Mouse (Mus musculus) kidney, postnatal 14 days (tissue): ENCODE measurements at regions not wholly inside any gene's neighbourhood (a gene's known extent, or its start where the extent isn't known, plus 50 kb on each side); places are given as distances from the start of the nearest gene placed in this dataset.
A peak's percentile ranks its signal among the peaks of the same experiment; 100 is the strongest.

ENCODE experiments used
- DNase-seq: peaks from one replicate; pipeline ENCODE4 v3.0.0; 2022; ENCODE audit warnings: mixed read lengths

DNA sequence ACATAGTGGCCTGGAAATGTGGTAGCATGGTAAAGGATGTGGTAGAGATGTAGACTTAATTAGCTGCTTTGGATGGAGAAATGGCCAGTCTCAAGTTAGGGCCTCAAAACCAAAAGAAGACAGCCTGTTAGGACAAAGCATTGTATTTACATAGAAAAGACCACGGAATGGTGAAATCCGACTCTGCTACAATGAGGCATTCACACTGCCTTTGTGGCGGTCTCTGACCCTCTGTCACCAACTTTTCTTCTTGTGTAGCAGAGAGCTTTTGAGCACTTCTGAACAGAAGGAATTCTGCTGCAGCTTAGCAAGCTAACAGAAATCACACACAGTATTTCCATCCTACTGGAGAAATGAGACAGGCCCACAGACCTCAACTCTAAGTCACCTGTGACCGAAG lies 177.7 kb downstream of the Arrdc4 start:
- DNase-seq = no peak

DNA sequence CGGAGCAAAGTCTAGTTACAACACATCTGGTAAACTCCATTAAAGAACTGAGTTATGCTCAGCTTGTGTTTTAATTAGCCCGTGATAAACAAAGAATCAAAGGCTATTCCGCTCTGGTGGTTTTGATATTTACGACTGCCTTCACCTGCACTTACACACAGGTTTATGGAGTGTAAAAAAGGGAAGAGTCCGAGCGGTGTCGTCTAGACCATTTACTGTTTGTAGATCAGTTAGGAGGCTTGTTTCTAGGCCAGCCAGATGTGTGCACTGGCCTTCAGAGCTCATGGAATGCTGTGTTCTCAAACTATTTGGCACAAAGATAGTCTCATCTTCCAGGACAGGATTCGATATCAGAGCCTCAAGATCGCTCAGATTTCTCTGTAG lies 180.9 kb downstream of the Arrdc4 start:
- DNase-seq = no peak

DNA sequence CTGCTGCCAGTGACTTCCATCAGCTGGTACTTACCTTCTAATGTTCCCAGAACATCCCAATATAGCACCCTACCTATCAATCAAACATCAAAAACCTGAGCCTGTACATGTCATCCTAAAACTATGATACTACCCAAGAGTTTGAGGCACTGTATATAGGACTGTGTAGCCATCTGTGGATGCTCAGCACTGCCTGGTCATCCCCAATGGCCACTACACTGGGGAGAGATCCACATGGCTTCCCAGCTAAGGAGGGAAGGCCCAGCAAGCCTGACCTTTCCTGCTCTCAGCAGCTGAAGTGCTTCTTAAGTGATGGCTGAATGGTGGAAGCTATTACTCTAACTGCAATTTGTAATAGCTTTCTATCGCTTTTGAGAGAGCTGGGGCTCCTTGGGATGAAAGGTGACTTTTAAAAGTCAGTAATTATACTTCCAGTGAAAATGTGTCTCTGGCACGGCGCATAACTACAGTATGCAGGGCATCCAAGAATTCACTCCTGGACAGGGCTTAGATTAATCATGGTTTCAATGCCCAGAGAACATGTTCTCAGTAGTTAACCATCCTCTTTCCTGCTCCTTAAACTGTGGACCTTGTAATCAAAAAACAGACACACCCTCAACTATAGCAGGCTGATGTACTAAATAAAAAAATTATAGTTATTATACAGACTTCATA lies 181.5 kb downstream of the Arrdc4 start:
- DNase-seq = no peak

DNA sequence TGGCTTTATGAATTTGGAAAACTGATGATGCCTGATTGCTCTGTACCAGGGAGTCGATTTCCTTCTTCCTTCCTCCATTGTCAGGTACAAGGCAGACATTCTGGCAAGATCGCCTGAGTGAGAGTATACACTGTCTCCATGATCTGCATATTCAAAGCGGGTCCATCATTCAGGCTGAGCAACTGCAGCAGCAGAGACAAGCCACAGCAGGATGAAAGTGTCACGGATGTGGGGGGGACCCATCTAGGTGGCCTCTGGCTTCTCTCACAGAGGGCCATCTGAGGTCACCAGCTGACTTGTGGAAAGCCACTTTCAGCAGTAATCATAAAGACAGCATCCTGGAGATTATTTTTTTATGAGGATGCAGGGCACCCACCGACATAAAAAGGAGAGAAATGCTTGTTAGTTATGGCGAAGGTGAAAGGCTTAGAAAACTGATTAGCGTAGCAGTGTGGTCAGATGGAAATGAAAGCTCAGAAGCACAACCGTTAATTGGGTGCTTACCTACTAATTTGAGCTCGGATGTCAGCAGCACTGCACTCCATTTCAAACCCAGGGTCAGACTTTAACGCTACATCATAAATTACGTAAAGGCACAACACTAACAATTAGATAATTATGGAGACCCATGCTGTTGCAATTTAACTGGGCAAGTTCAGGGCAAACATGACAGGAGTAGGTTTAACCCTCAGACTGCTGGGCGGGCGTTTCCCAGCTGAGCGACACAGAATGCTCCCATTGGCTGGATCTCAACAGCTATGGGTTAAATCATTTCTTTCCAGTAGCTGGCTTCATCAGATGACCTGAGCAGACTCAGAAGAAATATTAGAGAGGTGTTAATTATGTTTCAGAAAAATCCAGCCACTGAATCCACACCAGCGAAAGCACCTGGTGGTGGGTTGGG lies 189.3 kb downstream of the Arrdc4 start:
- no peak for DNase-seq

DNA sequence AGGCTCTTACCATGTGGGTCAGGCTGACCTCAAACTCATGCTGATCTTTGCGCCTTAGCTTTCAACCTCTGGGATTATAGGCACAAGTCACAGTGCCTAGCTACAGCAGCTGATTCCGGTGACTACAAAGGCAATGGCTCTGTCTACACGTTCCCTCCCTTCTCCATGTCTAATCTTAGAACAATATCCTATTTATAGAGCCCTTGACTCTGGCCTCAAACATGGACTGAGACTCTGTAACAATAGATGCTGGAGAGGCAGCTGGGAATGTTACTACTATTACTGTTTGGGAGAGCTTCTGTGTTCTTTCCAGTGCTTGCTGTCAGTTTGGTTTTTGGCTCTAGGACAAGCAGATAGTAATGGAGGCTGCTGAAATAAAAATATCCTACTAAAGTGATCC lies 198.7 kb downstream of the Arrdc4 start:
- DNase-seq = no peak

DNA sequence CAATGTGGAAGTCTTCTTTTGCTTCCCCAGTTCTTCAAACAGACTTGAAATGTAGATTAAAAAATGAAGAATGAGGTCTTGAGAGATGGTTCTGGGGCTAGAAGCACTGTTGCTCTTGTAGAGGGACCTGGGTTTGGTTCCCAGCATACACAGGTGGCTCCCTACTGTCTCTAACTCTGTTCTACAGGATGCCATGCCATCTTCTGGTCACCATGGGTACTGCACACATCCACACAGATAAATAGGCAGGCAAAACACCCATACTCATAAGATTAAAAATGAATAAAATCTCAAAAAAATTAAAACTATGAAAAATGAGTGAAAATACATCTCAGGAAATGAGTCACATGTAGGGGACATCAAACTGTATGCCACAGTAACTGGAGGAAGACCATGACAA lies 200.9 kb downstream of the Arrdc4 start:
- DNase-seq = no peak

DNA sequence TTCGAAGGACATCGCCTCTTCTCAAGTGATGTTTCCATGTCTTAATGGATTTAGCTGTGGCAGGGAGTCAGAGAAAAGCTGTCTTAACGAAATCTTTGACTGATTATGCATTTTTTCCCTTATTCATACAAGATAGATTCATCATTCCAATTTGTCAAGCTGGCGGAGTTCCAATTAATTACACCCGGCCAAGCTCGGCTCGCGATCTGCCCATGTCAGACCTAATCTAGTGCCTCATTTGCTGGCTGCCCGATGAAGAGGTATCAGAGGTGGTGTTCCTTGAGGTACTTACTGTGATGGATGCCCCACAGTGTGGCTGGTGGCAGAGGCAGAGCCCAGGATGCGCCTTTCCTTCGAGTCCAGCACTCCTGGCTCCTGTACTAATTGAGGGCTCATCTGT lies 204.9 kb downstream of the Arrdc4 start:
- DNase-seq = no peak

DNA sequence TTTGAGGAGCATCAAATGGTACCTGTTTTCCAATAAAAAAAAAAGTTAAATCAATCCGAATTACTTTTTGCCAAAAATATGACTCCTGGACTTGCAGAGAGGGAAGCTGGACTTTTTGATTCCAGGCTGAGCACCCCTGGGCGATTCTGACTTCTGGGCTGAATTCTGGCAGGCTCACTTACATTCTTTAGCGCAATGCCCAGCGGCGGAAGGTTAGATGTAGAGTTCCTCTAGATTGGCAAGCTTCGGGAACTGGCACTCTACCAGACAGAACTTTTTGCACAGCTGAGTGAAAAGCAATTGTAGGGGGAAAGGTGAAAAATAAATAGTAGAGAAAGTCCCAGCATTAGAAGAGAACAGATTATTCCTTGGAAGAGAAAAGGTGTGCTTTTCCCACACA lies 235.5 kb downstream of the Fam169b start:
- peak; percentile 52 for DNase-seq

DNA sequence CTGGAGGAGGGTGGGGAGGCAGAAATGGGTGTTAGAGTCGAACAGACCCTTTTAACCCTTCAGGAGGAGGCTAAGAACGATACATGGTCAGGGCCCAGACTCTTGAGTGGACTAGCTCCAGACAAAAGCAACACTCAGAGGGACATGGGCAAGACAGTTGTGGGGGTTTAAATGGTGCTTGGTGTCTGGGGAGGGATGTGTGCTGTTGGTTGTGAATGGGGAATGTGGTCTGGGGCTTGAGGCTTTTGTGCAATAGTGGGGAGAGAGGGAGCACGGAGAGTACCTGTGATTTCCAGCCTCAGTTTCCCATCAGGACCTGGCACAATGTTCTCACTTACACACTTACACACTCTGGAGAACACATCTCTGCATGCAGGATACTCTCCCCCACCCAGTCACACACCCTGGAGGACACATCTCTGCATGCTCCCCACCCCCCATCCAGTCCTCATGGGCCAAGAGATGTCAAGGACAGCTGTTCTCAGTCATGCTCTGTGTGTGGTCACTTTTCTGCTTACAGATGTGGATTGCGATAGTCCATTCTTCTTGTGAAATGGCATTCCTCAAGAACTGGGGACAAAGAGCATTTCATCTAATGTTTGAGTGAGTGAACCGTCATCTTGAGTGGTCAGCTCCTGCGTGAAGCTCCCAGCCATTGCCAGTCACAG lies 217.6 kb downstream of the Fam169b start:
- DNase-seq = peak; percentile 29

DNA sequence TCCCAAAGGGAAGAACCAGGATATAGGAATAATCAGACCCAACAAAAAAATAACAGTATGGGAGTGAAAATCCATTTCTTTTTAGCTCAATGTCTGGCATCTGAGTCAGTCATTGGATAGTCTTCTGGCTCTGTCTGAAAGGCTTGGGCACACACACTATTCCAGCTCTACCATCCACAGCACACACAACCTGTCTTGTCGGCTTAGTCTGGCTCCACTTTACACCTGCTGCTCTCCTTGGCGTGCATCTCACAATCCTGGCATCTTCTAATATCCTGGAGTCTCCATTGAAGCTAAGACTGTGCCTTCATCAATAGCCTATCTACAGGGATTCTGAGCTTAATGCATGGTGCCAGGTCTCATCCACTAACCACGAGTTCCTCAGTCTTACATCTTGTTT lies 213.0 kb downstream of the Fam169b start:
- DNase-seq = no peak

DNA sequence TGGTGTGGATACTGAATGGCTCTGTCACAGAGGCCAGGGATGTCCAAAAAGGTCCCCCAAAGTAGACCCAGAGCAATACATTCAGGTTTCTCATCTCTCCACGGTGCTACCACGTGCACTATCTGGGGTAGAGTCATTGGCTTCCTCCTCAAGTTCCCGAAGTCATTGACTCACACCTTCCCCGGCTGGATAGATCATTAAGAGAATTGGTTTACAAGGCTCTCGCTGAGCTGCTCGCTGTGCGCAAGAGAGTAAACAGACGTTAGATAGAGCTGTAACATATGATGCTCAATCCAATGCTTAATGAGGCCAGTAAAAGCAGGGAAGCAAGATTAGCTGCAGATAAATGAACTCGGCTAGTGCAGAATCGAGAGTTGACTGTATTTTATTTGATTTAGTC lies 208.9 kb downstream of the Fam169b start:
- no peak for DNase-seq

DNA sequence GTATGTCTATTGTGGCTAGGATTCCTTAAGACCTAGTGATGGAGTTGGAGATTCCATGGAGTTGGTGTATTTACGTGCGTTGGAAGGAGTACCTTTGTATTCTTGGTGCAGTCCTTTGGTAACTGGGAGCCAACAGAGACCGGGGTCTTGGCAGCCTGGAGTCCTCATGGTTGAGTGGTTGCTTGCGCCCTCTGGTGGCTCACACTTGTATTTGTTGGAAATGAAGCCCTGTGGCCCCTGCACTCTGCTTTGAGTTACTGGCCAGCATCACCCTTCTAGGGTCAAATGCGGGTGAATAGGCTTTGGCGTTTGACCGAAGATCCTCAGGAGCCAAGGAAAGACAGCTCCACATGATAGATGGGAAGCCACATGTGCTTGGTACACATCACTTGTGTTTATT lies 207.1 kb downstream of the Fam169b start:
- DNase-seq = peak; percentile 72

DNA sequence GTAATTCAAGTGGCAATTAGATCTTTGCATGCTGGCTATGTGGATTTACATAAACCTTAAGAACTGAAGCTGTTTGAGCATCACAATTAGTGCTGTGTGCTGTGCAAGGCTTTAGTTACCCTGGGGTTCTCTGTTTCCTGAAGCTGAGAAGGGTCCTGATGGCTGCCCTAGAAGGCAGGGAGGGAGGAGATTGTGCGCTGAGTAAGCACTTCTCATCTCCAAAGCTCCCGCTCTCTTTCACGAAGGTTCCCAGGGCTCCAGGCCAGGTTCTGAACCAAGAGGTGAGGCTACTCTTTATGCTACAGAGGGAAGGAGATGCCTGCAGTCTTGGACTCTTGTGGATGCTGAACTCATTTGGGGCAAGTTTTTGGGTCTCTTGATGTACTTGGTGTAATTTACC lies 206.7 kb downstream of the Fam169b start:
- no peak for DNase-seq

DNA sequence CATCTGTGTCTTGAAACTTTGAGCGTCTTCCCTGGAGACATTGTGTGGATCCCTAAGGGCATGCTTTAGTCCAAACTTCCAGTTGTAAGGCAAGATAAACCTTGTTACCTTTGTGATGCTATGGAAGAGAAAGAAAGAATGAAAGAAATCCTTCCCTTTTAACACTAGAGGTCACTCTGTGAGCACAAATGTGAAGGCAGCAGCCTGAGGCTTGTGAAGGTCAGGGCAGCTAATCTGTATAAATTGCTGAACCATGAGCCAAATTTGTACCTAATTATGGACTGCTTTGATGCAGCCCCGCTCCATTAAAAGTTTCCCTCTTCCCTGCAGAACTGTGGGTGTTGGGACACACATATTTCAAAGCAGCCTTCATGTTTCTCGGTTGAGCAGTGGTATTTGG lies 204.4 kb downstream of the Fam169b start:
- no peak for DNase-seq

DNA sequence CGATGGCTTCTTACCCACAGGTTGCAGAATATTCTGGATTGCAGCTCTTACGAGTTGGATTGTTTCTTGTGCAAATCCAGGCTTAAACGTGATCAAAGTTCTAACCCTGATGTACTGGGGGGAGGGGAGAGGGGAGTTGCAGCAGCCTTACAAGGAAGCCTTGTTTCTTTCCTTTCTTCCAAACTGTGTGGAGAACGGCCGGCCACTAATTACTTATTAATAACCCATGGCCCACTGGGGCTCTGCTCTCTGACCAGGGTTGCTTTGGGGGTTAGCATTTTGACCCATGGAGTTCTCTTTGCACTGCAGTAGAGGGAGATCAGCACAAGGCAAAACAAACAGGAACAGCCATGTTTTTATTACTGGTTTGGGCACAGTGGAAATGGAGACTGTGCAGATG lies 199.2 kb downstream of the Fam169b start:
- peak; percentile 35 for DNase-seq

DNA sequence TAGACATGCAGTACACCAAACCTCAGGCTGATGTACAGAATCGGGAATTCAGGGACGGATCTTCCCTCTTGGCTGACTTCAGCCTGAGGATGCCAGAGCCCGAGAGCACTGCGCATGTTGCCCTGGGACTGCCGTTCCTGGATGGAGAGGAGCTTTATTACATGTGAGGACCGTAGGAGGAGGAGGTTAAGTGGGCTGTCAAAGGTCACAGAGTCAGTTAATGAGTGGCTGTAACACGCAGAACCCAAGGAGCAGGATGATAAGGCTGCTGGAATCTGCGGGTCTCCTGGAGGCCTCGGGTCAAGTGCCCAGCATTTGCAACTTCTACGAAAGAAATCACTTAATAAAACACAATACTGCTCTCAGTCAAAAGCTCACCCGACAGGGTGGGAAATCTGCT lies 197.3 kb downstream of the Fam169b start:
- peak; percentile 17 for DNase-seq

DNA sequence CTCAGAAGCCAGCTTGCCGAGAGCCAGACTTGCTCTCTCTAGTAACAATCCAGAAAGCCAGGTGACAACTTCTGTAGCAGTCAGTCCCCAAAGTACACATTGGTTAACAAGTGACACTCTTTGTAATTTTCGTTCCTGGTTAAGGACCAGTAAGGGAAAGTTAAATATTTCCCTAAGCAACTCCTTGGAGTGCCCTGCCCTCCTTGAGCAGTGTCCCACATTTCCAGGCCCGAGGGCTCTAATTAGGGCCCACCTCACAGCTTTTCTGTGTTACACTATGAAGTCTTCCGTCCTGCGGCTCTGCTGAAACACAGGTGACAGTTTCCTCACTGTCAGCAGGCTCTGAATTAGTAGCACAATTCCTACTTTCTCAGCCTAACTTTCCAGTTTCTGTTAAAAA lies 194.9 kb downstream of the Fam169b start:
- DNase-seq = no peak

DNA sequence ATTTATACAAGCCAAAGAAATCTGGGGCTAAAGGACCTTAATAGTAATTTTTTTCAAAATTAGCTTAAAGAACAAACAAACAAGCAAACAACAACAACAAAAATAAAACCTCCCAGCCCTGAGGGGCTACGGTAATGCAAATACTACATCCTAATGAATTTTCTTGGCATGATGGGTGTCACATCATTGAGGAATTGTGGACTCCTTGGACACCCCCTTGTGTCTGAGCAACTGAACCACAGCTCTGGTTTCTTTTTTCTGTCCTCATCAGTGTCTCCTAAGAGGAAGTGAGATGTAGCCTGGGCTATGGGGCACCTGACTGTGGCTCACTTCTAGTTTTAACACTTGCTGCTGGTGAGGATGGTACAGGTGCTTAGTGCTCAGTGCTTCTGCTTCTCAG lies 184.2 kb downstream of the Fam169b start:
- DNase-seq = no peak

DNA sequence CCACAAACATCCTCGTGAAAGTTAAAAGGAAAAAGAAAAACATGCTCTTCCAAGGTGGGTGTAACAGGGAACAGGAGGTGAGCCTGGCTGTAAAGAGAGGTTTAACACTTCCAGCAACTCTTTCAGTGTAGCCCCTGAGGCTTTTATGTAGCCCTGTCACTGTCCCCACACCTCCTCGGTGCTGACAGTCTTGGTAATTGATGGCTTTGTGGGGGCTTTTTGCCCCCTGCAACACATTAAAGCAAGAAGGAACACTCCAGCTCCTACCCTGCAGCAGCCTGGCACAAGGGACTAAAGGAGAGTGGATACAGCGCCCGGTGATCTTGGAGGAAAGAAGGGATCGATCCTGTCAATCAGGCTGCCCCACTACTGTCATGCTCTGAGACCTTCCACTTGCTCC lies 181.8 kb downstream of the Fam169b start:
- DNase-seq = no peak

DNA sequence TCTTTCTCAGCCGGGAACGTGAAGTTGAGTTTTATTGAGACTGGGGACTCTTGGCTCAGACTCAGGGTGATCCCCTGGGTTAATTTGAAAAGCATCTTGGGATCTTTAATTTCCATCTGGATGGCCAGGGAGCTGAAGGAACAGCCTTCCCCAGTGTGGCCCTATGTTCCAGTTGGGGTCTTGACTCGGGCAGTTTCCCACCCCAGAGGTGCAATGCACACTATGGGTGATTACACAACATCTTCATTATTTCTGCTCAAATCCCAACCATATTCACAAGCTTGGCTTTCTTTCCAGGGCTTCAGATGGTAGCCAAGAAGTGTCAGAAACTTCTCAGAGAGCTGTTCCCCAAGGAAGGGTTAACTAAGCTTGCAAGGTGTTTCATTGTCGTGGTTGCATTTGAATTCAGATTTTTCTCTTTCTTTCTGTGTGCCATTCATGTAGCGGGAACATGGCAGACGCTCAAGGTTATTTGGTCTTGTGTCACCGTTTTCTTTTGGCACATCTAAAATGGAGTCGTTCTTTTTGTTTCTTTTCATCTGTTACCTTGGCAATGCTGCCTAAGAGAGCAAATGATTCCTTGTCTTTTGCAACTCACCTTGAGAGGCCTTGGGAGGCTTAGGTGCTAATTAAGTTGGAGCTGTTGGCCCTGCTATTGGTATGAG lies 179.5 kb downstream of the Fam169b start:
- DNase-seq = no peak

DNA sequence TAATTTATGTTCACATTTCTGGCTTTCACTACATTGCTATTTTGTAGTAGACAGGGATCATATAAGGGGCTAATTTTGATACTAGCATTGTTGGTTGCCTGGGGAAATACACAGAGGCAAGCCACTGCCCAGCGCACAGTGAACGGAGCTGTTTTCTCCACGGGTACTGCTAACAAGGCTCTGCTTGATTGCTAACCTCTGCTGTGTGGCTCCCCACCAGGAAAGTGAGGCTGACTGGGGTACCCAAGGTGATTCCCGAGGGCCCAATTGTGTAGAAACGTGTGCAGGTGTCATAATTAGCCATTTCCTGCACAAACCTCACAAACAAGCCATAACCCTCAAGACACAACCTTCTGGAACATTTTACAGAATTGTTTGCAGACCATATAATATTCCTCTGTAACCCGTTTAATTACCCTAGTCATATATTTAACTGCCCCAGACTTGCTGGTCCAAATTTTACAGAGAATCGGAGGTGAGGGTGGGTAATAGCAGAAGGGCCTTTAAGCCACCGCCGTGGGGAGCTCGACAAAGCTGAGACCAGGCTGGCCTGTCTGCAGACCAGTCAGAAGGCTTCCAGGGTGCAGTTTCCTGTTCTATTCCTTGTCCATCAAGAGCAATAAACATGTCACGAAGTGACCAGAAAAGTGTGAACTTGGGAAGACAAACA lies 170.9 kb downstream of the Fam169b start:
- no peak for DNase-seq

DNA sequence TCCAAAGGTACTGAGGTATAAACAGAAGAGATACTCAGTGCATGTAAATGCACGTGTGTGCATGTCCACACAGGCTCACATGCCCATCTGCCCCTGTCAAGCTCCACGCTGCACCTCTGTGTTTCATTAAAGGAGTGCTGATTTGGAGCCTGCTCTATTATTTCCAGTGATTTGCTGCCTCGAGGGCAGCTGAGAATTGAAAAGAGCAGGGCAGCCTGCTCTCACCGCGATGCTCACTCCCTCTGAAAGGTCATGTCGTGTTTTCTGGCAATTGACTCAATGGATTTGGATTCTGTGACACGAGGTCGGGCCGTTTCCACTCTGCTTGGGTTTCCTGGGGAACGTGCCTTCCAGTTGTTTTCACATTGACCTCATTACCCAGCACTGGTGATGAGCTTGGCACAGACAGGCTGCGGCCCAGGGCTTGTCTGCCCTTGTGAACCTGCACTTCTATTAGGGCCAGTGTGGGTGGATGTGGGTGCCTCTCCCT lies 167.1 kb downstream of the Fam169b start:
- no peak for DNase-seq

DNA sequence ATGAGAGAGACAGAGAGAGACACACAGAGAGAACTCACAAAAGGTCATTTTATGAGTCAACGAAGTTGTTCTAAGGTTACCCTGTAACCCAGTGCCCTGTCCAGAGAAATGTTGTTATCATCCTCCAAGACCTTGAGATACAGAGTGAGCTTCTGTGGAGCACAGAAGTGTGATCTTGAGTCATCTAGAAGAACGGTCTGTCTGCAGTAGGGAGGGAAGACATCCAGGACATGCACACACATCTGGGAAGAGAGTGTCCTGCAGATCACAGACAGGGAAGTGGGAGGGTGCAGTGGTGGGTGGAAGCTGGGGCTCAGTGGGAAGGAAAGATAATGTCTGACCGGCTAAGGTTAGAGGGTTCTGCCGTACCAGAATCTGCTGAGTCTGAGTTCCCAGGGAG lies 155.3 kb downstream of the Fam169b start:
- no peak for DNase-seq
